Mouse (Mus musculus) megakaryocyte, embryonic 14.5 days (primary cell): ENCODE results near the gene Rnf17. TPM values are rescaled to one million over a fixed set of nuclear protein-coding genes. Genes with fewer than 3 reads are reported as not detected.

Source experiments
- H3K27me3 ChIP-seq: replicated peaks from 2 replicates; pipeline ENCODE3; 2012; ENCODE audit warnings: inconsistent platforms
- H3K36me3 ChIP-seq: replicated peaks from 2 replicates; pipeline ENCODE3; 2012; ENCODE audit warnings: low read length, inconsistent platforms, mixed read lengths
- H3K4me1 ChIP-seq: 2 replicates; pipeline ENCODE4 v1.6.1; 2012; ENCODE audit warnings: inconsistent platforms
- H3K4me3 ChIP-seq: replicated peaks from 2 replicates; pipeline ENCODE3; 2012; ENCODE audit warnings: moderate library complexity, mild to moderate bottlenecking, inconsistent platforms
- H3K9me3 ChIP-seq: 2 replicates; pipeline ENCODE4 v1.6.1; 2012; ENCODE audit warnings: inconsistent platforms
- FLI1 ChIP-seq: IDR thresholded peaks from 2 replicates; pipeline ENCODE4 v1.6.1; 2012; ENCODE audit warnings: low read length, inconsistent platforms, mixed read lengths
- GATA1 ChIP-seq: IDR thresholded peaks from 3 replicates; pipeline ENCODE4 v1.6.1; 2012; ENCODE audit warnings: mixed read lengths, low read length, inconsistent platforms, borderline replicate concordance
- polyA plus RNA-seq: library from polyadenylated mRNA; stranded (reverse); fragments of >175 nt; gene quantifications from 2 replicates; pipeline ENCODE4 v1.2.3, GENCODE M21; 2012; ENCODE audit warnings: low replicate concordance; ENCODE audit not compliant: insufficient read depth

Rnf17 gene
- polyA plus RNA-seq, 1 experiment, result not detected

DNA sequence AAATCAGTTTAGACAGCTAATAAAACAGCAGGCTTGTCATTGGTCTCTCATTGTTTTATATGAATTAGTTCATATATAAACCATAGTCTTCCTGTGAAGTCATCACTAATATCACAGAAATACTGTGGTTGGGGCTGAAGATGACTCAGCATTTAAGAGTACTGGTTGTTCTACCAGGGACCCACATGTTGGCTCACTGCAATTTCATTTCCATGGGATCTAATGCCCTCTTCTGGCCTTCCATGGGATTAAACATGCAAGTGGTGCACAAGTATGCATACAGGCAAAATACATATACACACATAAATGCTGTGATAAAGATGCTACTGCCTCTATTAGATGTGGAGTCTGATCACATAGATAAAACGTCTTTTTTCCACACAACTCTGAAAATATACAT, 65.8 kb downstream of the Rnf17 start:
- no peak overlapping the region for H3K4me3 ChIP-seq
- no peaks in the 10 kb centered on the region for H3K36me3 ChIP-seq
- TF ChIP-seq FLI1, result no peak
- TF ChIP-seq GATA1, result no peak
- no peaks in the 10 kb centered on the region for H3K4me1 ChIP-seq
- no peaks in the 10 kb centered on the region for H3K27me3 ChIP-seq
- H3K9me3 ChIP-seq, result 0 out of 2 replicates have a peak, but pooled peaks cover 2% of the 10 kb centered on the region

- Histone ChIP-seq H3K36me3 (no peaks in the 10 kb centered on the region), H3K27me3 (no peaks in the 10 kb centered on the region), H3K4me3 (no peak overlapping the region), H3K9me3 (no peaks in the 10 kb centered on the region), H3K4me1 (no peaks in the 10 kb centered on the region)
- no peak for TF ChIP-seq GATA1
- TF ChIP-seq FLI1, result no peak
Observed at GRCm38 (mm10) chr14:56489806-56490205, 87.4 kb downstream of the Rnf17 start.

- Histone ChIP-seq H3K4me3 (no peak overlapping the region), H3K27me3 (peaks cover 2% of the 10 kb centered on the region)
- no peak for TF ChIP-seq GATA1
- no peak for TF ChIP-seq FLI1
Observed at GRCm38 (mm10) chr14:56502407-56502806, 100.0 kb downstream of the Rnf17 start.

DNA sequence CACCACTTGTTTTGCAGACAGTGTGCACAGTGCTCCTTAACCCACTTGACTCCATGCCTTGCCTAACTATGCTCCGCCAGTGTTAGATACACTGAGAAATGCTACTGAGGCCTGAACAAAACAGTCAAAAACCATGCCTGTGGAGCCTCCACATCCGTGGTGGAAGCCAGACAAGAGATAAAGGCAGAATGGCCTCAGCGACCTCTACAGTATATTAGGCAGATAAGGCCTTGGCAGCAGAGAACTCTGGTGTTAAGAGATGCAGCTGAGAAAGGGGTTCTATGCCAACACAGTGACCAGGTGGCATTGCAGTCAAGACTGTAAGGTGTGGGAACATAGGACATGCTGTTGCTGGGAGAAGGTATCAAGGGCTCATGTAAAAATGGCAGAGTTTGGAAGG, 104.4 kb downstream of the Rnf17 start:
- Histone ChIP-seq H3K4me1 (peaks cover 11% of the 10 kb centered on the region), H3K4me3 (no peak overlapping the region), H3K9me3 (no peaks in the 10 kb centered on the region), H3K27me3 (no peaks in the 10 kb centered on the region), H3K36me3 (no peaks in the 10 kb centered on the region)
- TF ChIP-seq GATA1 (no peak), FLI1 (no peak)

More at GRCm38 (mm10) chr14:56502407-56502806, 100.0 kb downstream of the Rnf17 start:
- Histone ChIP-seq H3K9me3 (no peaks in the 10 kb centered on the region), H3K4me1 (peaks cover 11% of the 10 kb centered on the region), H3K36me3 (no peaks in the 10 kb centered on the region)

DNA sequence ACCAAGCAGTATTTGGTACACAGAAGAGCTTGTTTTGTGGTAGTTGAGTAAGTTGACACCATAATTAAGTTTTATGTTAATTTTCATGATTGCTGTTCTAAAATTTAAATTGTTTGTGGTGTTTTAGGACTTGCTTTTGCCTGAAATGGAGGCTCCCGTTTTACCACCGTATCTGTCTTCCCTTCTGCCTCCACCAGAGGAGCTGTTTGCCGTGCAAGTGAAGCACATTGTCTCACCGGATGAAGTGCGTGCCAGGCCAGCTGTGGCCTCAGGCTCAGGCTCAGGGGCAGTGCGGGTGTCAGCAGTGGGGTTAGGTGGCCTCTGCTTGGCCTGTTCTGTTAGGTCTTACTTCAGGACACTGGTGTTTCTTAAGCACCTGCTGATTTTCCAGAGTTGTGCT, 109.7 kb downstream of the Rnf17 start:
- peaks cover under 1% of the 10 kb centered on the region; the same call in 1 of the 2 replicates for H3K4me1 ChIP-seq
- H3K27me3 ChIP-seq, result peaks cover 9% of the 10 kb centered on the region
- TF ChIP-seq GATA1 (no peak), FLI1 (no peak)

GRCm38 (mm10) chr14:56514775-56515174, 112.4 kb downstream of the Rnf17 start:
- TF ChIP-seq GATA1 (no peak), FLI1 (no peak)
- Histone ChIP-seq H3K4me1 (no peaks in the 10 kb centered on the region), H3K9me3 (no peaks in the 10 kb centered on the region), H3K27me3 (peaks cover 9% of the 10 kb centered on the region), H3K4me3 (no peak overlapping the region), H3K36me3 (no peaks in the 10 kb centered on the region)

More for the DNA sequence above, 109.7 kb downstream of the Rnf17 start:
- H3K4me3 ChIP-seq, result no peak overlapping the region
- no peaks in the 10 kb centered on the region for H3K9me3 ChIP-seq
- H3K36me3 ChIP-seq, result no peaks in the 10 kb centered on the region

DNA sequence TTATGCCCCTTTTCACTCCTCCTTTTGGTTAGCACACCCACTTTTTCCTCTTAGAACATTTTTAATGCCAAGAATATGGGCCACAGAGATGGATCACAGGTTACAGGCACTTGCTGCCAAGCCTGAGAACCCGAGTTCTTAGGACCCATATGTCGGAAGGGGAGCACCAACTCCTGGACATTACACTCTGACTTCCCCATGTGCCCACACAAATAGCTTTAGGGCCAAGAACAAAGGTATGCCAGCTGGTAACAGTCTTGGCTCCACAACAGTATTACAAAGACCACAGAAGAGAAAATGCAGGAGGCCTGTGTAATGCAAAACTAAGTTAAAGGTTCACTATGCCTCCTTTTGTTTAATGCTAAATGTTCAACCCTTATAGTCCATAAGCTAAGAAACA, 128.4 kb downstream of the Rnf17 start:
- no peaks in the 10 kb centered on the region for H3K27me3 ChIP-seq
- H3K4me1 ChIP-seq, result peaks cover 9% of the 10 kb centered on the region
- no peaks in the 10 kb centered on the region for H3K9me3 ChIP-seq
- peaks cover 88% of the 10 kb centered on the region for H3K36me3 ChIP-seq
- H3K4me3 ChIP-seq, result no peak overlapping the region
- TF ChIP-seq GATA1 (no peak), FLI1 (no peak)

GRCm38 (mm10) chr14:56544946-56545345, 142.6 kb downstream of the Rnf17 start:
- Histone ChIP-seq H3K4me1 (no peaks in the 10 kb centered on the region), H3K36me3 (peaks cover 66% of the 10 kb centered on the region), H3K27me3 (no peaks in the 10 kb centered on the region), H3K4me3 (no peak overlapping the region), H3K9me3 (no peaks in the 10 kb centered on the region)
- no peak for TF ChIP-seq FLI1
- TF ChIP-seq GATA1, result no peak

DNA sequence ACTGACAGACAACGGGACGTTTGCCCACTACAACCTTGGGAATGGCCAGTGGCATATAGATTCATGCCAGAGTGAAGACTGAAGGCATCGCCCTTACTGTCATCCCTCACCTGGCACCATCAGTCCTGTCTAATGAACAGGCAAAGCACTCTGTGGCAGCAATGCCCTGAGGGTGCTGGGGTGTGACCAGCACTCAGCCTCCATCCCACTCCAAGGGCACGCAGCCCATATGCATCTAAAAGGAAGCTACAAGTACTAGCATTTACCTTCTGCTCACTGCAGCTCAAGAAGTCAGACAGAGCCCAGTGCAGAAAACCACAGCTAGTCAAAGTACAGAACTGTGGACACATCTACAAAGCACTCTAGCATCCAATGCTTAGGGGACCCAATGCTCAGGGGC, 143.1 kb downstream of the Rnf17 start:
- no peak for TF ChIP-seq FLI1
- no peak for TF ChIP-seq GATA1
- H3K27me3 ChIP-seq, result no peaks in the 10 kb centered on the region
- no peaks in the 10 kb centered on the region for H3K9me3 ChIP-seq
- H3K36me3 ChIP-seq, result peaks cover 70% of the 10 kb centered on the region
- H3K4me3 ChIP-seq, result no peak overlapping the region
- H3K4me1 ChIP-seq, result no peaks in the 10 kb centered on the region

DNA sequence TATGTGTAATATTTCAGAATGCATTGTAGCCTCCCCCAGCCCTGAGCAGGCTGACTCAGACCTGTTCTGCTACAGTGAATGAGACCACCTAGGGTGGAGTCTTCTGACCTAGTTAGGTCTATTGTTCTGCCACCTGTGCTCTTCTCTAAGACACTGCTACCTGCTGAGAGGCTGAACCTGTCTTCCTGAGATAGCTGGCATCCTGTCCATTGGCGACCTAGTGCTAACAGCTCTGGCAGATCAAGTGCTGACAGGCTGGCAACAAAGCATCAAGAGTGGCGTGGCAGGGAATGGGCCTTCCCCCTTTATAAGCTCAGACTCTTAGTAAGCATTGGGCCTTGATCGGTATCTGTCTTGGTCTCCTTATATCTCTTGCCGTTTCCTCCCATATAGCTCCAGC, 148.6 kb downstream of the Rnf17 start:
- H3K27me3 ChIP-seq, result no peaks in the 10 kb centered on the region
- TF ChIP-seq FLI1, result no peak
- TF ChIP-seq GATA1, result no peak
- H3K4me3 ChIP-seq, result no peak overlapping the region
- H3K9me3 ChIP-seq, result no peaks in the 10 kb centered on the region
- H3K36me3 ChIP-seq, result peaks cover 81% of the 10 kb centered on the region
- H3K4me1 ChIP-seq, result no peaks in the 10 kb centered on the region

DNA sequence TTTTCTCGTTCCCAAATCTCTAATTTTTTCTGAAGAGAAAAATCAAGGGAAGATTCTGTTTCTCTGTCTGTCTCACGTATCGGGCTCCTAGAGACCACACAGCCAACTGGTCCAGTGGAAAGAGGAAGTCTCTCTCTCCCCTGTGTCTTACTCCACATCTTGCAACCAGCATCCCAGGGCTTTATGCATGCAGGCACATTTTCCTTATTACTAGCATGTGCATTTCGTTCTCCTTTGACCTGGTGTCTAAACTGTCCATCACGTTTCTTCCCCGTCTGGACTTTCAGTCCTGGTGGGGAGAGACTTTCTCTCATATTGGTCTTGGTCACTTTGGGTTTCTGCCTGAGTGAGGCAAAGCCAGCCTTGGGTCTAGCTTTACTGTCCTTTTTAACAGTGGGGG, 150.5 kb downstream of the Rnf17 start:
- Histone ChIP-seq H3K27me3 (no peaks in the 10 kb centered on the region), H3K4me1 (no peaks in the 10 kb centered on the region), H3K9me3 (no peaks in the 10 kb centered on the region), H3K36me3 (peaks cover 87% of the 10 kb centered on the region), H3K4me3 (no peak overlapping the region)
- TF ChIP-seq FLI1 (no peak), GATA1 (no peak)
